Mouse (Mus musculus): ENCODE results near the gene Hook2. TPM values are rescaled to one million over a fixed set of nuclear protein-coding genes. Genes with fewer than 3 reads are reported as not detected.

The Hook2 gene
- polyA plus RNA-seq, 1 experiment from 2014 or later = 11.8 TPM

DNA sequence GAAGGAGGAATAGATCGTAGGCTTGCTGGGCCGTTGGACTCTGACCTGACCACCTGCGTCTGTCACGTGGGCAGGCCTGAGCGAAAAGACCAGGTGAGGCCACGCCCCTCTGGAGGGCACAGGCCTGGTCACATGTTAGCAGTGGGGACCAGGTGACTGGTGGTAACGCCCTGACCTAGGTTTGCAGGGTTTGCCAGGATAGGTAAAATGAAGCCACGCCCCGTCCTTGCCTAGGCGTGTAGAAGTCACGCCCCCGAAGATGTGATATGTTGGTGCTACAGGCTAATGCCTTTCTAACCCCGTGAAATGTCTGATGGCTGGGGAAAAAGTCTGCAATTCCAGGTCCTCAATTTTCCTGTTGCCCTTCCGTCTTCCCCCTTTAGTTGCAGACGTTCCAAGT lies 433 bp downstream of the Hook2 start:
- no peaks in the 10 kb centered on the region for H3K9me3 ChIP-seq (ENCODE audit: control insufficient read depth, low read length)
- H3K4me3 ChIP-seq (ENCODE audit: low read depth, low read length) = peak overlapping the region; percentile 51
- H3K9ac ChIP-seq (ENCODE audit: low read length) = peak overlapping the region; percentile 67
- peaks cover 14% of the 10 kb centered on the region for H3K4me1 ChIP-seq (ENCODE audit: control insufficient read depth, insufficient read depth, low read length)
- DNase-seq (ENCODE audit: low spot score, missing footprints) = peak; percentile 88
- H3K36me3 ChIP-seq (ENCODE audit: control insufficient read depth, insufficient read depth, low read length) = no peaks in the 10 kb centered on the region
- peaks cover 11% of the 10 kb centered on the region for H3K27me3 ChIP-seq (ENCODE audit: control insufficient read depth, insufficient read depth, low read length)
- ATAC-seq (ENCODE audit: low FRiP score) = peak; percentile 60
- H3K4me2 ChIP-seq = peak overlapping the region; percentile 97
- WGBS = 2% methylated on average over 15 of the region's 15 CpGs
- no peak overlapping the region for H3K27ac ChIP-seq (ENCODE audit: low read depth, low read length)

DNA sequence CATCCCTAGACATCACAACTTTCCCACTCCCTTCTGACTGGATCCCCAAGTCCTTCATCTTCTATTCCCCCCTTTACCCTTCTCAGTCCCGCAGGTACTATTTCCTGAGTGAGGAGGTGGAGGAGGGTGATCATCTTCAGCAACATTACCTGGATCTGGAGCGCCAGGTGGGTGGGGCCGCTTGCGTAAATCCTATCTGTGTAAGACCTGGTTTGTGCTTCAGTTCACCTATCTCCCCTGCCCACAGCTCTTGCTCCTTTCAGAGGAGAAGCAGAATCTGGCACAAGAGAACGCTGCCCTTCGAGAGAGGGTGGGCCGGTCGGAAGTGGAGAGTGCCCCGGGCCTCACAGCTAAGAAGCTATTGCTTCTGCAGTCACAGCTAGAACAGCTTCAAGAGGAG lies 4.0 kb downstream of the Hook2 start:
- no peak overlapping the region for H3K27ac ChIP-seq (ENCODE audit: low read depth, low read length)
- H3K27me3 ChIP-seq (ENCODE audit: control insufficient read depth, insufficient read depth, low read length) = 0 out of 2 replicates have a peak, but pooled peaks cover 4% of the 10 kb centered on the region
- no peaks in the 10 kb centered on the region for H3K36me3 ChIP-seq (ENCODE audit: control insufficient read depth, insufficient read depth, low read length)
- H3K4me3 ChIP-seq (ENCODE audit: low read depth, low read length) = no peak overlapping the region
- WGBS = 93% methylated on average over 9 of the region's 9 CpGs
- no peaks in the 10 kb centered on the region for H3K9me3 ChIP-seq (ENCODE audit: control insufficient read depth, low read length)
- H3K4me2 ChIP-seq = no peak overlapping the region
- no peak overlapping the region for H3K9ac ChIP-seq (ENCODE audit: low read length)
- ATAC-seq (ENCODE audit: low FRiP score) = no peak
- H3K4me1 ChIP-seq (ENCODE audit: control insufficient read depth, insufficient read depth, low read length) = peaks cover 14% of the 10 kb centered on the region
- peak; percentile 57 for DNase-seq (ENCODE audit: low spot score, missing footprints)

DNA sequence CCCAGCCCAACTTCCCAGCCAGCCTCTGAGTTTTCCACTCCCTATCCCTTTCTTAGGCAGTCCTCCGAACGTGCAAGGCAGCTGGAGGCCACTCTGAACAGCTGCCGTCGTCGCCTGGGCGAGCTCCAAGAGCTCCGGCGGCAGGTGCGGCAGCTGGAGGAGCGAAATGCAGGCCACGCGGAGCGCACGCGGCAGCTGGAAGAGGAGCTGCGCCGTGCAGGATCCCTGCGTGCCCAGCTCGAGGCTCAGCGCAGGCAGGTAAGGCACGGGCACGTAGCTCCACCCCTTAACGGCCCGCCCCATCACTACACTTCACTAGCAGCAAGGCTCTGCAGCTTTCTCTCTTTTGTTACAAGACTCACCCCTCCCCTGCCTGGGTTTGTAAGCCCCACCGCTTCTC lies 5.3 kb downstream of the Hook2 start:
- Histone ChIP-seq H3K36me3 (ENCODE audit: control insufficient read depth, insufficient read depth, low read length) (no peaks in the 10 kb centered on the region), H3K9ac (ENCODE audit: low read length) (0 out of 2 replicates have a peak overlapping the region, but pooled peaks have one; percentile 1), H3K27ac (ENCODE audit: low read depth, low read length) (no peak overlapping the region), H3K27me3 (ENCODE audit: control insufficient read depth, insufficient read depth, low read length) (0 out of 2 replicates have a peak, but pooled peaks cover 4% of the 10 kb centered on the region), H3K4me2 (no peak overlapping the region), H3K4me1 (ENCODE audit: control insufficient read depth, insufficient read depth, low read length) (peaks cover 11% of the 10 kb centered on the region; the same call in 1 of the 2 replicates), H3K4me3 (ENCODE audit: low read depth, low read length) (no peak overlapping the region), H3K9me3 (ENCODE audit: control insufficient read depth, low read length) (no peaks in the 10 kb centered on the region)
- WGBS = 25% methylated on average over 25 of the region's 25 CpGs
- ATAC-seq (ENCODE audit: low FRiP score) = no peak
- no peak for DNase-seq (ENCODE audit: low spot score, missing footprints)

DNA sequence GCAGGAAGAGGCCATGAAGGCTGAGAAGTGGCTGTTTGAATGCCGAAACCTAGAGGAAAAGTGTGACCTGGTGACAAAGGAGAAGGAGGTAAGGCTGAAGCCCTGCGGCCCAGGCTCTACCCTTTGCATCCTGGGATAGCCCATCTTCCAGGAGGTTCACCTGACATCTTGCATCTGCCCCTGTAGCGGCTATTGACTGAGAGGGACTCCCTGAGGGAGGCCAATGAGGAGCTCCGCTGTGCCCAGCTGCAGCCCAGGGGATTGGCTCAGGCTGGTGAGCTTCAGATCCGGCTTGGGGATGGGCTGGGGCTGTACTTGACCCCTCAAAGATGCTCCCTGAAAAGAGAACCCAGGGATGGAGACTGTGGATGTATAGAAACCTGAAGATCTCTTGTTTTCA lies 6.6 kb downstream of the Hook2 start:
- 78% methylated on average over 5 of the region's 5 CpGs for WGBS
- 0 out of 2 replicates have a peak, but pooled peaks cover 4% of the 10 kb centered on the region for H3K27me3 ChIP-seq (ENCODE audit: control insufficient read depth, insufficient read depth, low read length)

DNA sequence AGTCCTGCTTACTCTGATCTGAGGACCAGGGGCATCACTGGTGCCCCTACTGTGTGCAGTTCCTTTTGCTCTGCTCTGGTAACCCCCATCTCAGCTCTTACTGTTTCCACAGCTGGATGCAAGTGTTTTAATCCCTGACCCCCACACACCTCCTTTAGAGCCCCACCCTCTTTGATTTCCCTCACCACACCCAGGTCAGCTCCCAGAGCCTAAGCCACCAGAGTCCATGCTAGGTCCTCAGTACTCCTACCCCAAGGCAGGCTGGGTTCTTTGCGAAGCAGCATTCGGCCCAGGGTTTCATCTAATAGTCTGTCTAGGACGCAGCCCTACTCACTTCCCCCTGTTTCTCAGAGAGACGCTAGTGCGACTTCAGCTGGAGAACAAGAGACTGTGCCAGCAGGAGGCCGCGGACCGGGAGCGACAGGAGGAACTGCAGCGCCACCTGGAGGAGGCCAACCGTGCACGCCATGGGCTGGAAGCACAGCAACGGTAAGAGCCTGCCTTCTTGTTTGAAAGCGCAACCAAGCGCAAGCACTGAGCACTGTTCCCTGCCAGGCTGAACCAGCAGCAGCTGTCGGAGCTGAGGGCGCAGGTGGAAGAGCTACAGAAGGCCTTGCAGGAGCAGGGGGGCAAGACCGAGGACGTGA lies 7.4 kb downstream of the Hook2 start:
- DNase-seq (ENCODE audit: low spot score, missing footprints) (peak; percentile 98), ATAC-seq (ENCODE audit: low FRiP score) (peak; percentile 86)
- 0 out of 2 replicates have a peak, but pooled peaks cover 4% of the 10 kb centered on the region for H3K27me3 ChIP-seq (ENCODE audit: control insufficient read depth, insufficient read depth, low read length)
- WGBS = 4% methylated on average over 19 of the region's 19 CpGs
- no peaks in the 10 kb centered on the region for H3K9me3 ChIP-seq (ENCODE audit: control insufficient read depth, low read length)
- no peak overlapping the region for H3K27ac ChIP-seq (ENCODE audit: low read depth, low read length)
- H3K4me1 ChIP-seq (ENCODE audit: control insufficient read depth, insufficient read depth, low read length) = peaks cover 6% of the 10 kb centered on the region; the same call in 1 of the 2 replicates
- no peaks in the 10 kb centered on the region for H3K36me3 ChIP-seq (ENCODE audit: control insufficient read depth, insufficient read depth, low read length)
- H3K9ac ChIP-seq (ENCODE audit: low read length) = peak overlapping the region; percentile 48
- no peak overlapping the region for H3K4me3 ChIP-seq (ENCODE audit: low read depth, low read length)
- H3K4me2 ChIP-seq = peak overlapping the region; percentile 37

More for the DNA sequence above, 6.6 kb downstream of the Hook2 start:
- no peak for ATAC-seq (ENCODE audit: low FRiP score)
- Histone ChIP-seq H3K9ac (ENCODE audit: low read length) (no peak overlapping the region), H3K4me2 (no peak overlapping the region), H3K27ac (ENCODE audit: low read depth, low read length) (no peak overlapping the region), H3K36me3 (ENCODE audit: control insufficient read depth, insufficient read depth, low read length) (no peaks in the 10 kb centered on the region), H3K9me3 (ENCODE audit: control insufficient read depth, low read length) (no peaks in the 10 kb centered on the region), H3K4me1 (ENCODE audit: control insufficient read depth, insufficient read depth, low read length) (peaks cover 6% of the 10 kb centered on the region; the same call in 1 of the 2 replicates), H3K4me3 (ENCODE audit: low read depth, low read length) (no peak overlapping the region)
- DNase-seq (ENCODE audit: low spot score, missing footprints) = no peak

DNA sequence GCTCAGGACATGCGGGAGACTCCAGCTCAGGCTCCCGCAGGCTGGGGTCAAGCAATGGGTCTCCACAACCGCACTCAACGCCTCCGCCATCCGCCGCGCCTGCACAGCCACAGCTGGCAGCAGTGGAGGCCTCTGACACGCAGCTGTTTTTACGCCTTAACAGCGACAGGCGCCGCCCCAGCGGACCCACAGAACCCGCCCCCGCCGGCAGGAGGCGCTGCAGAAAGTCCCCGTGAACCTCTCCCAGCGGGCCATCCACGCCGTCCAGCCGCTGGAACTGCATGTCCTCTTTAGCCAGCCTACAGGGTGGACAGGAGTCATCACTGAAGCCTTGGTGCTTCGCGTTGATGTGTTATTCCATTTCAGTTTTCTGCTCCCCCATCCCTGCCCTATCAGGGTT lies 17.3 kb downstream of the Hook2 start:
- DNase-seq (ENCODE audit: low spot score, missing footprints) (peak; percentile 84), ATAC-seq (ENCODE audit: low FRiP score) (no peak)
- no peak overlapping the region for H3K4me2 ChIP-seq
- no peak overlapping the region for H3K9ac ChIP-seq (ENCODE audit: low read length)
- H3K36me3 ChIP-seq (ENCODE audit: control insufficient read depth, insufficient read depth, low read length) = no peaks in the 10 kb centered on the region
- H3K9me3 ChIP-seq (ENCODE audit: control insufficient read depth, low read length) = no peaks in the 10 kb centered on the region
- H3K4me1 ChIP-seq (ENCODE audit: control insufficient read depth, insufficient read depth, low read length) = peaks cover 3% of the 10 kb centered on the region; the same call in 1 of the 2 replicates
- no peak overlapping the region for H3K4me3 ChIP-seq (ENCODE audit: low read depth, low read length)
- peaks cover 18% of the 10 kb centered on the region for H3K27me3 ChIP-seq (ENCODE audit: control insufficient read depth, insufficient read depth, low read length)
- 19% methylated on average over 25 of the region's 25 CpGs for WGBS
- H3K27ac ChIP-seq (ENCODE audit: low read depth, low read length) = no peak overlapping the region

DNA sequence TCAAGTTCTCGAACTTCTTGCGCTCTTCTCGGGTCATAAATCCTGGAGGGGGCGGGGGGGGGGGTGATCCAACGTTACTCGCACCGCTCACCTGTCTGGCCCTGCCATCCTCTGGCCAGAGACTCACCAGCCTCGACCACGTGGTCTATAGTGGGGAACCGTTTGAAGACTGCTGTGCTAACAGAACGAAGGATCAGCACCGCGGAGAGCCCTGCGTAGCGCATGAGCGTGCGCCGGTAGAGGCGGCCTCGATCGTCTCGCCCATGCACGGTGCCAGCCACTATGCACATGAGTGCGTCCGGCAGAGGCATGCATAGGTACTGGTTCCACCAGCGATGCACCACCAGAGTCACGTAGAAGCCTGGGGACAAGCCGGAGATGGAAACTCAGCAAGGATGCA lies 20.8 kb downstream of the Hook2 start:
- H3K9ac ChIP-seq (ENCODE audit: low read length) = no peak overlapping the region
- no peak overlapping the region for H3K27ac ChIP-seq (ENCODE audit: low read depth, low read length)
- H3K4me1 ChIP-seq (ENCODE audit: control insufficient read depth, insufficient read depth, low read length) = peaks cover 3% of the 10 kb centered on the region; the same call in 1 of the 2 replicates
- no peak overlapping the region for H3K4me3 ChIP-seq (ENCODE audit: low read depth, low read length)
- 15% methylated on average over 28 of the region's 28 CpGs for WGBS
- H3K9me3 ChIP-seq (ENCODE audit: control insufficient read depth, low read length) = no peaks in the 10 kb centered on the region
- ATAC-seq (ENCODE audit: low FRiP score) (no peak), DNase-seq (ENCODE audit: low spot score, missing footprints) (no peak)
- H3K4me2 ChIP-seq = no peak overlapping the region
- H3K27me3 ChIP-seq (ENCODE audit: control insufficient read depth, insufficient read depth, low read length) = peaks cover 22% of the 10 kb centered on the region
- no peaks in the 10 kb centered on the region for H3K36me3 ChIP-seq (ENCODE audit: control insufficient read depth, insufficient read depth, low read length)

DNA sequence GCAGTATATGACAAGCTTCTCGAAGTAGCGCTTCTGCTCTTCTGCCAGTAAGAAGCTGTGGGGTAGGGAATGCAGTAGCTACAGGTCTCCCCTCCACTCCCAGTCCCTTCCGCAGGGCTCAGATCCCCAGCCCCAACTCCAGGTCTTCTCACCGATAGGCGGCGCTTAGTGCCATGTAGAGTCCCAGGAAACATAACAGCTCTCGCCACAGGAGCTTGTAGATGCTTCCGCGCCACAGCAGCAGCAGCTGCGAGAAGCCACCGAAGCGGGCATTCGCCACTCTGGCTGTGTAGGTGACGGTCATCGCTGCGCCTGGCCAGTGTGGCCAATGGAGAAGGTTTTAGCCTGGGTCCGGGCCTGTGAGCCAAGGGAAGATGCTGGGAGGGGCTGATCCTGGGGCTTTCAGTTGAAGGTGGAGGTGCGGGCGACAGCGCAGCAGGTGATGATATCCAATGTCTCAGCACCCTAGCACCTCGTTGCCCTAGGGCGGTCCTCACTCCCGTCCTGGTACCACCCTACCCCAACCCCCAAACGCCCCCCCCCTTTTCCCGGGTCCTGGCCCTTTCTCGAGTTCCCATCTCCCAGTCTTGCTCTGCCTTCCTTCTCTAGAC lies 22.9 kb downstream of the Hook2 start:
- H3K4me3 ChIP-seq (ENCODE audit: low read depth, low read length) = peak overlapping the region; percentile 22
- DNase-seq (ENCODE audit: low spot score, missing footprints) = peak; percentile 94
- H3K27me3 ChIP-seq (ENCODE audit: control insufficient read depth, insufficient read depth, low read length) = peaks cover 22% of the 10 kb centered on the region
- no peaks in the 10 kb centered on the region for H3K9me3 ChIP-seq (ENCODE audit: control insufficient read depth, low read length)
- H3K4me1 ChIP-seq (ENCODE audit: control insufficient read depth, insufficient read depth, low read length) = peaks cover 3% of the 10 kb centered on the region; the same call in 1 of the 2 replicates
- WGBS = 8% methylated on average over 26 of the region's 26 CpGs
- peak overlapping the region; percentile 62 for H3K9ac ChIP-seq (ENCODE audit: low read length)
- no peak overlapping the region for H3K27ac ChIP-seq (ENCODE audit: low read depth, low read length)
- peaks cover 5% of the 10 kb centered on the region; the same call in 1 of the 2 replicates for H3K36me3 ChIP-seq (ENCODE audit: control insufficient read depth, insufficient read depth, low read length)
- ATAC-seq (ENCODE audit: low FRiP score) = peak; percentile 77
- peak overlapping the region; percentile 57 for H3K4me2 ChIP-seq

DNA sequence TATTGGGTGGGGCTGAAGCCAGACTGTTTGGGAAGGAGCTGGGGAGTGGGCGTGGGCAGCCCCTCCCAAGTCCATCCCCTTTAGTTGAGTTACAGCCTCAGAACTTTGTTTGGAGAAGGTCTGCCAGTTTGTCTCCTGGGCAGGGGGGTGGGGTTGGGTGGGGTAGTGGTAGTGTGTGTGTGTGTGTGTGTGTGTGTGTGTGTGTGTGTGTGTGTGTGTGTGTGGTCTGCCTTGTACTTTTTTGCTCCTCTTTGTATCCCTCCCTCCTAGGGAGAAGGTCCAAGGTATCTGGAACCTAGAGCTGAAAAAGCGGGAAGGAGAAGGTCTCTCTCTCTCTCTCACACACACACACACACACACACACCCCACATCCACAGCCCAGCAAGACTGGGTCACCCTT lies 24.0 kb downstream of the Hook2 start, which contains the start of gene Best2:
TSS of gene Best2 (minus strand) at position 101 of the 400 bp plus-strand sequence.
- Histone ChIP-seq H3K27ac (ENCODE audit: low read depth, low read length) (no peak within 1 kb of the TSS), H3K9ac (ENCODE audit: low read length) (peak within 1 kb of the TSS; percentile 62), H3K4me3 (ENCODE audit: low read depth, low read length) (peak within 1 kb of the TSS; percentile 22), H3K36me3 (ENCODE audit: control insufficient read depth, insufficient read depth, low read length) (peaks cover 11% of the 10 kb centered on the region; the same call in 1 of the 2 replicates), H3K27me3 (ENCODE audit: control insufficient read depth, insufficient read depth, low read length) (peaks cover 19% of the 10 kb centered on the region), H3K4me1 (ENCODE audit: control insufficient read depth, insufficient read depth, low read length) (peaks cover 3% of the 10 kb centered on the region; the same call in 1 of the 2 replicates), H3K4me2 (peak within 1 kb of the TSS; percentile 57), H3K9me3 (ENCODE audit: control insufficient read depth, low read length) (no peaks in the 10 kb centered on the region)
- WGBS = 39% methylated on average over 2 of the region's 2 CpGs
- DNase-seq (ENCODE audit: low spot score, missing footprints) (no peak), ATAC-seq (ENCODE audit: low FRiP score) (no peak)

Measured in midbrain, embryonic 11.5 days (tissue).